Mouse (Mus musculus): ENCODE data around the gene Kctd3. TPM values are rescaled to one million over a fixed set of nuclear protein-coding genes. Genes with fewer than 3 reads are reported as not detected.

The Kctd3 gene
- 15.1 and 18.1 TPM in 2 replicates for polyA plus RNA-seq (2012; rRNA removed)

DNA sequence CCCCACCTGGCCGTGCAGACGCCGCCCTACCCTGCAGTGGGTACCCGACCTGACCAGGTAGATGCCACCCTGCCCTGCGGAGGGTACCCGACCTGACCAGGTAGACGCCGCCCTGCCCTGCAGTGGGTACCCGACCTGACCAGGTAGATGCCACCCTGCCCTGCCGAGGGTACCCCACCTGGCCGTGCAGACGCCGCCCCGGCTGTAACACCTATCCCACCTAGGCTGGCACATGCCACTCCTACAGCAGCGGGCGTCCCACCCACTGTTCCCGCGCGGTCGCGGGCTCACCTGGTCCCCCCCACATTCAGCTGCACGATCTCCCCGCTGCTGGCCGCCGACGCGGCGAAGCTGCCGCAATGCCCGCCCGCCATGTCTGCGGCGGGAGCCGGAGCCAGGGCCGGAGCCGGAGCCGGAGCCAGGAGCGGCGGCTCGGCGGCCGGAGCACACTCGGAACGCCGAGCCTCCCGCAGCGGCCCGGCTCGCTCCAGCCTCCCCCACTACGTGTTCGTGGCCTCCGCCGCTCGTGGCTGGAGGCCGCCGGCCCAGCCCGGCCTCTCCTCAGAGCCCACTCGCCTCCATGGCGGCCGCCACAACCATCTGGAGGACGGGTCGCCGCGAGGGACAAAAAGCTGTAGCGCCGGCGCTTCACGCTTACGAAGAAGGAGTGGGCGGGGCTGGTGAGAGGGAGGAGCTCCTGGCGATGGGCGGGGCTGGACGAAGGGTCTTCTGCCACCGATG is at the start of gene Kctd3:
Gene Kctd3 (minus strand): TSS at position 603 of the 741 bp plus-strand sequence.

